Mouse (Mus musculus) ES-E14 (cell line): ENCODE results near the gene Pdgfa. TPM values are rescaled to one million over a fixed set of nuclear protein-coding genes. Genes with fewer than 3 reads are reported as not detected.

ENCODE experiments used
- DNase-seq: peaks from one replicate; pipeline ENCODE4 v3.0.0-alpha.2; 2013; ENCODE audit warnings: low read depth, low spot score
- H3K27ac ChIP-seq: 2 replicates; pipeline ENCODE4 v1.5.1; 2012; ENCODE audit warnings: low read depth, mild to moderate bottlenecking, low read length, moderate library complexity, mixed read lengths; ENCODE audit not compliant: poor library complexity, insufficient read depth, severe bottlenecking
- H3K36me3 ChIP-seq: 2 replicates; pipeline ENCODE4 v1.6.1; 2012; ENCODE audit warnings: mild to moderate bottlenecking, low read length, moderate library complexity, mixed read lengths; ENCODE audit not compliant: control insufficient read depth, poor library complexity, insufficient read depth, severe bottlenecking
- H3K4me1 ChIP-seq, 2 experiments: fragments of 150-350 bp in 1 of 2; sonication (generic) in 1 of 2; 2 replicates each; pipeline ENCODE4 v1.6.1; 2012; ENCODE audit warnings: low read length in 2 of 2, mild to moderate bottlenecking in 1 of 2, mixed read lengths in 1 of 2; ENCODE audit not compliant: control insufficient read depth in 2 of 2, insufficient read depth in 2 of 2, poor library complexity in 1 of 2
- H3K4me3 ChIP-seq, 2 experiments: fragments of 150-350 bp in 1 of 2; sonication (generic) in 1 of 2; 2 replicates each; pipeline ENCODE4 v1.5.1; 2012; ENCODE audit warnings: low read length in 2 of 2, low read depth in 1 of 2, mild to moderate bottlenecking in 1 of 2, mixed read lengths in 1 of 2; ENCODE audit not compliant: insufficient read depth in 1 of 2, poor library complexity in 1 of 2, severe bottlenecking in 1 of 2
- H3K9ac ChIP-seq: 2 replicates; pipeline ENCODE4 v1.6.1; 2012; ENCODE audit warnings: low read depth, mild to moderate bottlenecking, low read length, mixed read lengths; ENCODE audit not compliant: poor library complexity, insufficient read depth, severe bottlenecking
- H3K9me3 ChIP-seq: fragments of 150-350 bp; sonication (generic); 2 replicates; pipeline ENCODE4 v1.6.1; 2012; ENCODE audit warnings: low read depth, mild to moderate bottlenecking, low read length; ENCODE audit not compliant: control insufficient read depth, insufficient read depth
- CHD2 ChIP-seq: IDR thresholded peaks from 2 replicates; pipeline ENCODE4 v1.6.1; 2014; ENCODE audit warnings: mild to moderate bottlenecking, low read depth, low read length, inconsistent platforms
- HCFC1 ChIP-seq: IDR thresholded peaks from 2 replicates; pipeline ENCODE4 v1.6.1; 2012; ENCODE audit warnings: low read length, inconsistent platforms, borderline replicate concordance; ENCODE audit not compliant: insufficient read depth
- MAFK ChIP-seq: IDR thresholded peaks from 2 replicates; pipeline ENCODE4 v1.6.1; 2014; ENCODE audit warnings: mild to moderate bottlenecking, low read depth, low read length, inconsistent platforms; ENCODE audit not compliant: insufficient read depth
- ZC3H11A ChIP-seq: IDR thresholded peaks from 2 replicates; pipeline ENCODE4 v1.6.1; 2012; ENCODE audit warnings: low read depth, mild to moderate bottlenecking, inconsistent platforms, low read length, borderline replicate concordance
- ZNF384 ChIP-seq: IDR thresholded peaks from 2 replicates; pipeline ENCODE4 v1.6.1; 2012; ENCODE audit warnings: low read depth, low read length, inconsistent platforms
- in situ Hi-C, 2 experiments: fragments of 600-800 bp; cut with MboI; formaldehyde crosslinking; loops; one replicate each; pipeline ENCODE4 v1.15.1; 2025; ENCODE audit warnings: low sequenced_read_pairs in 2 of 2, inconsistent platforms in 1 of 2; ENCODE audit not compliant: unreplicated experiment in 2 of 2
- total RNA-seq: library from RNA; depleted of rRNA; stranded (reverse); fragments of 300-350 nt; gene quantifications from 2 replicates; pipeline ENCODE4 v1.2.3, GENCODE M21; 2012; rRNA removed

The Pdgfa gene
- 81.5 and 84.9 TPM in 2 replicates for total RNA-seq

DNA sequence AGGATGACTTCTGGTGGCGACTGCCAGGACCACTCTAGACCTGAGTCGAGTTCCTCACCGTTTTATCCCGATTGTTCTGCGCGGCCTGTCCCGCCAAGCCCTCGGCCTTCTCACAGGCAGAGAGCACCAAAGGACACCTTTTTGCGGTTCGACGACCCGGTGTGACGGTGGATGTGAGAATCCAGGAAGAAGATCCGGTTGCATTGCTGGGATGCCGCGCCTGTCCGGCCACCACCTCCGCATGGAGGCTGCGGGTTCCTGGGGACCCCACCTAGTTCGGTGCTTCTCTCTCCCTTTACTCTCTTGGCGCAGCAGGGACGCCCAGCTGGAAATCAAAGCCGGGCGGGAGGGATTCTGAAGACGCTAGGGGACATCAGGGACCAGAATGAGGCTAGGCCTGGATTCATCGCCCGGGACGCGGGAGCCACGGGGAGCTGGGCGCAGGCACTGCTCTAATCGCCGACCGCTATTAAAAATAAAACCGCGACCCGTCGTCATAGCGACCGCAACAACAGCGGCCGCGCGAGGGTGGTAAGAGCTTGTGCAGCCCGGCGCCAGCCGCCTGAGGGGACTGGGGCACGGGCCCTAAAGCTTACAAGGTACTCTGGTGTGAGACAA lies at the start of gene Pdgfa:
TSS of gene Pdgfa (minus strand) at position 200 of the 618 bp plus-strand sequence.
- Histone ChIP-seq H3K4me3 (peak within 1 kb of the TSS; percentile 75 to 94), H3K36me3 (peaks cover 4% of the 10 kb centered on the region; the same call in 1 of the 2 replicates), H3K9ac (peak within 1 kb of the TSS; percentile 80), H3K27ac (peak within 1 kb of the TSS; percentile 70), H3K4me1 (peaks cover 0 to 17% of the 10 kb centered on the region in 2 experiments; a peak in 2 of 4 replicates), H3K9me3 (no peaks in the 10 kb centered on the region)
- DNase-seq = no peak
- in situ Hi-C loops = loop anchor here (5.0 to 10.0 kb wide), 3 partner anchors 540 to 908 kb away; partner anchors contain the start of genes Elfn1 (in 1 of the 2) and Uncx (in 1 of the 2)
- TF ChIP-seq ZC3H11A (no peak), CHD2 (no peak), ZNF384 (no peak), HCFC1 (no peak), MAFK (no peak)

DNA sequence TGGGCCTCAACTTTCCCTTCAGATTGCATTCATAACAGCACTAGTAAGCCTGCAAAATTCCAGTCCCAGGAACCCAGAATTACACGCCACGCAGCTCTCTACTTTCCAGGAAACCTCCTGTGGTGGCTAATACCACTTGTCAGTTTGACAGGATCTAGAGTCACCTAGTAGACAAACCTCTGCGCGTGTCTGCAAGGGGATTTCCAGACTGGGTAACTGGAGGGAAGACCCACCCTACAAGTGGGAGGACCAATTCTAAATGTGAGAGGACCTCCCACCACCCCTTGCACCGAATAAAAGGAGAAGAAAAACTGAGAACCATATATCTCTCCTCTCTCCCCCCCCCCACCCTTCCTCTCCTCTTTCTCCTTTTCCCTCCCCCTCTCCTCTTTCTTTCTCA lies 49.5 kb upstream of the Pdgfa start:
- no peak overlapping the region for H3K27ac ChIP-seq
- H3K4me1 ChIP-seq = no peaks in the 10 kb centered on the region
- no peak for DNase-seq
- H3K4me3 ChIP-seq = no peak overlapping the region
- H3K36me3 ChIP-seq = no peaks in the 10 kb centered on the region
- in situ Hi-C loops = no loop called here
- H3K9ac ChIP-seq = no peak overlapping the region
- TF ChIP-seq ZNF384 (no peak), CHD2 (no peak), MAFK (no peak), ZC3H11A (no peak), HCFC1 (no peak)
- H3K9me3 ChIP-seq = no peaks in the 10 kb centered on the region

DNA sequence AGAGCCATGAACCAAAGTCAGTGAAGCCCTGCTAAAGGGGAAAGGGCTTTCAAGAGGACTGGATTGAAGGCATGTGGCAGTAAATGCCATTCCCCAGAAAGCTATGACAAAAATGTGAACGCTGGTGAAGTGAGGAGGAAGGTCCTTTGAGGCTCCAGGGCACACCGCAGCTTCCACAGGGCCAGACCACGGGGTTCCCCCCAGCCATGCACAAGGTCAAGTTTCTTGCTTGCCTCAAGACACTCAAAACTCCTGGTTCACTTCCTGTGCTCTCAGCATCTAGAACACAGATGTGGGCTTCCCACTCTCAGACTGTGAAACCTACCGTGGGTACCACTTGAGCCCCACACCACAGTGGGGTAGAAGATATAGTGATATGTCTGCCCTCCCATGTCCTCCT lies 46.4 kb upstream of the Pdgfa start:
- H3K4me3 ChIP-seq = no peak overlapping the region
- no peak overlapping the region for H3K9ac ChIP-seq
- in situ Hi-C loops = no loop called here
- no peaks in the 10 kb centered on the region for H3K36me3 ChIP-seq
- no peak overlapping the region for H3K27ac ChIP-seq
- H3K4me1 ChIP-seq = no peaks in the 10 kb centered on the region
- no peaks in the 10 kb centered on the region for H3K9me3 ChIP-seq
- no peak for DNase-seq
- no peak for TF ChIP-seq CHD2

DNA sequence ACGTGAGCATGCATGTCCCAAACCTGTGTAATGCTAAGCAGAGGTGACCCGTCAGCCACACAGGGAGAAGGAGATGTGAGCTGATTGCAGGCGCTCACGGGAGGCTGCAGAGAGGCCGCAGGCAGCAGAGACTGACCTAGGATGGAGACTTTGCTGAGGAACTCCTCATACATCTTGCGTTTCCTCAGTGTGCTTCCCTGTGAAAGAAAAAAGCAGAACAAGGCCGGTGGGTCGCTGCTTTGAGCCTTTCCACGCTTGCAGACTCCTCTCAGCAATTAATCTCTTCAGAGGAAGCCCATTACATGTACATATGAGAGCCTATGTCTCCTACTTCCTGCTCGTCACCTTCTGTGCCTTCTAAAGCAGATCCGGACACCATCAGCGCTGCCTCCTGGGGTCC lies 45.1 kb upstream of the Pdgfa start:
- no peak overlapping the region for H3K27ac ChIP-seq
- H3K9ac ChIP-seq = no peak overlapping the region
- in situ Hi-C loops = no loop called here
- H3K4me3 ChIP-seq = no peak overlapping the region
- H3K9me3 ChIP-seq = no peaks in the 10 kb centered on the region
- H3K36me3 ChIP-seq = no peaks in the 10 kb centered on the region
- no peak for DNase-seq
- TF ChIP-seq HCFC1 (no peak), ZNF384 (no peak), ZC3H11A (no peak), MAFK (no peak), CHD2 (no peak)
- no peaks in the 10 kb centered on the region for H3K4me1 ChIP-seq

DNA sequence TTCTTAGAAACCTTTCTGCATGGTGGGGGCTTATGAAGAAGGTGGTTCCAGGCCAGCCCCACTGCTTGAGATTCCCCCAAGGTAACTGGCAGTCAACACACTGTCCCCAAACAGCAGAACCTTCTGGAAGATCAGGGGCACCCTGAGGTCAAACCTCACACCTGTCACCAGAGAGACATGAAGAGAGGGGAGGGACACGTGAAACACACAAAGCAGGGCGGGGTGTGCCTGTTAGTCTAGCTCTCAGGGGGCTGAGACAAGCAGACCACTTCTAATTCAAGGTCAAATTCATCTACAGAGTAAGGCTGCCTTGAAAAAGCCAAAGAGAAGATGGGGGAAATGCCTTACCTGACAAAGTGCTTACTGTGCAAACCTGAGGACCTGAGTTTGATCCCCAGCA lies 38.0 kb upstream of the Pdgfa start:
- no peak overlapping the region for H3K4me3 ChIP-seq
- no peaks in the 10 kb centered on the region for H3K36me3 ChIP-seq
- in situ Hi-C loops = no loop called here
- TF ChIP-seq MAFK (0 out of 2 replicates have a peak, but pooled peaks have one; percentile 38), CHD2 (no peak)
- no peak for DNase-seq
- H3K4me1 ChIP-seq = peaks cover 6 to 23% of the 10 kb centered on the region in 2 experiments; a peak in 3 of 4 replicates
- H3K27ac ChIP-seq = no peak overlapping the region
- no peaks in the 10 kb centered on the region for H3K9me3 ChIP-seq
- no peak overlapping the region for H3K9ac ChIP-seq
